Mouse (Mus musculus): ENCODE measurements around the gene Ildr2.

Gene Ildr2

GRCm38 (mm10) chr1:166284390-166284789, 30.5 kb downstream of the Ildr2 start:
- no peak for DNase-seq (ENCODE audit: low spot score)

- DNase-seq (ENCODE audit: low spot score), result no peak
These were observed 32.3 kb downstream of the Ildr2 start for GRCm38 (mm10) chr1:166286231-166286630.

GRCm38 (mm10) chr1:166290562-166290961, 36.6 kb downstream of the Ildr2 start:
- DNase-seq (ENCODE audit: low spot score), result no peak

DNA sequence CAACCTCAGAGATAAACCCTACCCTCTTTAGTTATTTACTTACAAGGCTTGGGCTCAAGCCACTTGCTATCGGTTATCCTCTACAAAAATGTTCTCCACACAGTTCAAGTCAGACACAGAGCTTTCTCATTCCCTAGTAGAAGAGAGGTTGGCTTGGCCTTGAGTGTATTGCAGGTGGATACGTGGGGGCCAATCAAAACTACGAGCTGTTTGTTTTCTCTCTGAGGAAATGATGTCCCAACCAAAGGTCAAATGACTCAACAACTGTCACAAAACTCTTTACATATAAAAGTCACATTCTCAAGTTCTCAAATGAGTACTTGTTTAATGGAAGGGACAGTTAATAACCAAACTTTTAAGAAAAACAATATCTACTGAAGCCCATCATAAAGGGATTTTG, 39.1 kb downstream of the Ildr2 start:
- no peak for DNase-seq (ENCODE audit: low spot score)

- DNase-seq (ENCODE audit: low spot score), result no peak
These were observed 41.6 kb downstream of the Ildr2 start for GRCm38 (mm10) chr1:166295548-166295947.

- DNase-seq (ENCODE audit: low spot score), result no peak
These were observed 42.4 kb downstream of the Ildr2 start for GRCm38 (mm10) chr1:166296371-166296770.

DNA sequence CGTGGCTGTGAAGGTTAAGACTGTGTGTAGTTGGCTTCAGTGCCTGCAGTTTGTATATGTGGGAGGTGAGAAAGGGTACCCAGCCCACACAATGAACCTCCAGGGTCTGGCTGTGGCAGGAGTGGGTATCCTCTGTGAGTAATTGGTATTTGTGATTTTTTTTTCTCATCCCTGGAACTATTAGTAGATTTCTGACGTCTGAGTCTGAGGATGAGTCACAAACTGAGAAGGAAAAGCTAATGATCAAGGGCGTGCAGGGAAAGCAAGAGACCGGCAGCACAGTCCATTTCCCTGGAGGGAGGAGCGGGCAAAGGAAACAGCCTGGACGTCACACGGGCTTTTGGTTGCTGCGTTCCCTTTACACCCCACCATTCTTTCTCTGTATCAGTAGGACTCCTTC, 43.0 kb downstream of the Ildr2 start:
- DNase-seq (ENCODE audit: low spot score), result no peak

- no peak for DNase-seq (ENCODE audit: low spot score)
These were observed 43.7 kb downstream of the Ildr2 start for GRCm38 (mm10) chr1:166297499-166298111.

DNA sequence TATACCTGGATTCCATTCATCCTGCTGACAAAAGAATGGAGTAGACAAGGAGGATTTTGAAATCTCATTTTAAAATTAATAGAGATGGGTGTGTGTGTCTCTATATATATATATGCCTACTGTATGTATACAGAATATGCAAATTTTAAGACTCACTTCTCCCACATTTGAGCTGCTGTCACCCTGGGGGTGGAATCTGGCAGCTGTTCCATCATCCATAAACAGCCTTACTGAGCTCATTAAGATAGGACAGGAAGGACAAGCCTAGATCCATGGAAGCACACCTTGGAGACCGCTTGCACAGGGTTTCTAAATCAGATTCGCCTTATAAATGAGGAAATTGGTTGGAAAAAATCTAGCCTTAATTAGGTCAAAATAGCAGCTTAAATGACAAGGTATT, 44.9 kb downstream of the Ildr2 start:
- DNase-seq (ENCODE audit: low spot score), result no peak

DNA sequence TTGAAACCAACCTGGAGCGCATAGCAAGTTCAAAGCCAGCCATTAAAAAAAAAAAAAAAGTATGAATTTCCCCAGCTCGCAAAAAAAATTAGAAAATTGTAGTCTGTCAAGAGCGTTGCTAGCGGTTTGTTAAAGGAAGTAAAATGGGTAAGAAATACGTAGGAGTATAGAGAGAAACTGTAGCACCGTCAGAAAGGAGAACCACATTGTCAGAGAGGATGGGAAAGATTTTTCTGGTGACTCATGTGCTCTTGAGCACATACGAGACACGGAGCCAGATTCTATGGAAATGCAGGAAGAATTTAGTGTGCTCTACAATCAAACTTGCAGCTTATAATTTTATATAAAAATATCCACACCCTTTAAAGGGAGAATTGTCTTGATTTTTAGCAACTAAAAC, 45.9 kb downstream of the Ildr2 start:
- no peak for DNase-seq (ENCODE audit: low spot score)

DNA sequence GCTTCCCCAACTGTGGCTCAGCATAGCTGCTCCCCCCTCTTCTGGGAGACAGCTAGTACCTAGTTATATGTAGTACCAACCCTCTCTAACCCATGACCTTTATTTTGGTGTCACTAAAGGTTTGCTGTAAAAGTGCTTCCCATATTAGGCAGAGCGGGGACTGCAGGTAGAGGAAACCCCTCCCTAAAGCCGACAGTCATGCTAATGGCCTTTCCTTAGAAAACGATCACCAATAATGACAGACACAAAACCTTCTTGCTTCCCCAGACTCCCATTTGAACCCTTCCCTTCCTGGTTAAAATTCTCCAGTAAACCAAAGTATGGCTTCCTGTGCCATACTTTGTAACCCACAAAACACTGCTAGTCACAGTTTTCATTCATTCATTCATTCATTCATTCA, 46.6 kb downstream of the Ildr2 start:
- no peak for DNase-seq (ENCODE audit: low spot score)

DNA sequence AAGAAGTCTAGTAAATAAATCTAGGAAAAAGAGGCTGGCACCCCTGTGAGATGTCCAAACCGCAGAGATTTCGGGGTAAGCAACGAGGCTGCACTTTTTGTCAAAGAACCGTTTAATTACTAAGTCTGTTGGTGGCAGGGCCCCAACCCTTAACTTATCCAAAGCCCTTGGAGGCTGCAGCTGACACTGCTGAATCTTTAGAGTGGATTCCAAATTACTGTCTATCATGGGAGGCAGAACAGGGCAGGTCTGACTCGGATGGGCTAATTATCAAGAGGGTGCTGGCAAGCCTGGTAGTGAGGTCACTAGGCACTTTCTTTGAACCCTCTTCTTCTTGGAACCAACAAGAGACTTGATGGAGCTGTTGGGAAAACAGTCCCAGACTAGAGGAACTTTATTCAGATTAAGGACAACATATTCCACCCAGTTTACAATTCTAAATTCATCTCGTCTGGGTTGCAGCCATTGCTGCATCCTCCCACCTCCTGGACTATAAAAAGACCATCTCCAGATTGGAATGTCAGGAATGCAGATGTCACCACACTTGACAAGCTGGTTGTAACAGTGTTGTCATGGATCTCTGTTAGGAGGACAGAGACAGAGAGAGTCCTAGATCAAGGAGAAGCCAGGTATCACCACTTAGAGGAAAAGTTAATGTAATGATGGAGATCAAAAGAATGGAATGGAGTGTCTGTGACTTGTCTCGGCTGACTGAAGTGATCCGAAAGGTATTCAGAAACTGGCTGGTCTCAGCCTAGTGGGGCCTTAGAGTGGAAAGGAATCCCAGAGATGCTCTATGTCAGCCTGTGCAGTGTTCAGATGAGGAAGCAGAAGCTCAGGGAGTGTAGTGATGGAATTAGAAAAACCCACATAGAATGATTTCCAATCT, 50.7 kb downstream of the Ildr2 start:
- DNase-seq (ENCODE audit: low spot score), result no peak

- no peak for DNase-seq (ENCODE audit: low spot score)
These were observed 54.5 kb downstream of the Ildr2 start for GRCm38 (mm10) chr1:166308471-166308850.

GRCm38 (mm10) chr1:166308851-166309715, 55.1 kb downstream of the Ildr2 start:
- DNase-seq (ENCODE audit: low spot score), result no peak

GRCm38 (mm10) chr1:166311151-166311550, 57.2 kb downstream of the Ildr2 start:
- DNase-seq (ENCODE audit: low spot score), result no peak

GRCm38 (mm10) chr1:166313637-166314036, 59.7 kb downstream of the Ildr2 start:
- no peak for DNase-seq (ENCODE audit: low spot score)

GRCm38 (mm10) chr1:166315706-166316105, 61.8 kb downstream of the Ildr2 start:
- no peak for DNase-seq (ENCODE audit: low spot score)

DNA sequence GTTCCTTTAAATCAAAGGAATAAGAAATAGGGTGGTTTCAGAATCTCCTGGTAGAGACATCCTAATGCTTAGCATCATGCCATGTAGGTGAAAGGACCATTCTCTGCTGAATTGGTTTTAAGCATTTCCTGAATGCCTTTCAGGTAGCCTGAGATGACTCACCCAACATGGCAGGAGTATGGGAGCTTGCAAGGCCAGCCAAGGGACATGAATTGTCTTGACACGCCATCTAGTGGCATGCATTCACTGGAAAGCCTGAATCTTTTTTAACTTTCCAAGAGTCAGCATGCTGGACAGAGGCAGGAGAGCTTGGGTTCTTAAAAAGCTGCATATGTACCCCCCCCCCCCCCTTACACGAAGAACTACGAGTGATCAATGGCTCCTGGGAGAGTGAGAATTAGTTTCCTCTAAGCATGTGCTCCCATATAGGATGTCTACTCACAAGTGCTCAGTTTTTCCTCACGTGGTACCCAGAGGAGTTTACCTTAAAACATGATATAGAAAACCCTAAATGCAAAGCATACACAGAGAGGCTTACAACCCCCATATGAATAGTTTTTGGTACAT, 65.3 kb downstream of the Ildr2 start:
- DNase-seq (ENCODE audit: low spot score), result peak; percentile 63

- no peak for DNase-seq (ENCODE audit: low spot score)
These were observed 72.5 kb downstream of the Ildr2 start for GRCm38 (mm10) chr1:166326421-166326820.

DNA sequence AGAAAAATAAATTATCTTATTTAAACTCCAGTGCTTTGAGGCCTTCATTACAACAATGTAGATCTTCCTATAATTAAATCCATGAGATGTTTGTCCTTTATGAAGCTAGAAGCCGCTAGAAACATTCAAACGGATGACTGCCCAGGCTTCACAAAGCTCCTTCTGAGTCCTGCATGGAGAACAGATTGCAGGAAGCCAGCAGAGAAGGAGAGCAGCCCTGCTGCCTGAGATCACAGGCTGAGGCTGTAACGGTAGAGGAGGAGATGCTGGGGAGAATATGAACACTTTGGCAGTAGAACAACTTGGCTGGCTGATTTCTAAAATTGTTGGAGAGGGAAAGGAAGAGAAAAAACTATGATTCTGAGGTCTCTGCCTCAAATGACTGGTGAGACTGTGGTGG, 76.8 kb downstream of the Ildr2 start:
- DNase-seq (ENCODE audit: low spot score), result no peak

- DNase-seq (ENCODE audit: low spot score), result peak; percentile 53
These were observed 85.2 kb downstream of the Ildr2 start for GRCm38 (mm10) chr1:166339110-166339509.

DNA sequence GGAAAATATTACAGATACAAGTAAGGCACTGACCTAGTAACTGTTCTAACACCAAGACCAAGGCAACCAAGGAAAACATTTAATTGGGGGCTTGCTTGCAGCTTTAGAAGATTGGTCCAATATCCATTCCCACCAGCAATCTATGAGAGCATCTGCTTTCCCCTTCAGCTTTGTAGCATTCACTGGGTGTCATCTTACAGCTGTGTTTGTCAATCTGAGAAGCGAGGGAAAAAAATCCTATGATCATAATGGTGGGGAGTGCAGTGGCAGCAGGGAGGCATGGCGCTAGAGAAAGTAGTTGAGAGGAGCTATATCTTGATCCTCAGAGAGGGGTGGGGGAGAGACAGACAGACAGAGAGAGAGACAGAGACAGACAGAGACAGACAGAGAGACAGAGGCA, 88.1 kb downstream of the Ildr2 start:
- DNase-seq (ENCODE audit: low spot score), result no peak

All from layer of hippocampus, adult 9-10 months (tissue).